Mouse (Mus musculus) kidney, embryonic 16.5 days (tissue): ENCODE results near the gene Dhrs9. TPM values are rescaled to one million over a fixed set of nuclear protein-coding genes. Genes with fewer than 3 reads are reported as not detected.

ENCODE experiments used
- ATAC-seq: fragments of 200-750 bp; cut with Nextera tagmentation; 2 replicates; pipeline ENCODE4 v1.8.0; 2017; ENCODE audit warnings: moderate TSS enrichment; ENCODE audit not compliant: low FRiP score, low TSS enrichment
- H3K27ac ChIP-seq: fragments of 300-500 bp; sonication (generic); 2 replicates; pipeline ENCODE4 v1.5.1; 2014; ENCODE audit warnings: low read length
- H3K27me3 ChIP-seq: fragments of 300-500 bp; sonication (generic); 2 replicates; pipeline ENCODE4 v1.6.1; 2014; ENCODE audit warnings: low read length, control low read depth, mixed read lengths; ENCODE audit not compliant: insufficient read depth
- H3K36me3 ChIP-seq: fragments of 300-500 bp; sonication (generic); 2 replicates; pipeline ENCODE4 v1.6.1; 2014; ENCODE audit warnings: low read length, control low read depth, mixed read lengths; ENCODE audit not compliant: insufficient read depth
- H3K4me1 ChIP-seq: fragments of 300-500 bp; sonication (generic); 2 replicates; pipeline ENCODE4 v1.6.1; 2014; ENCODE audit warnings: low read length, control low read depth, mixed read lengths; ENCODE audit not compliant: insufficient read depth
- H3K4me2 ChIP-seq: fragments of 300-500 bp; sonication (generic); replicated peaks from 2 replicates; pipeline ENCODE4 v1.6.1; 2014; ENCODE audit warnings: low read depth, low read length
- H3K4me3 ChIP-seq: fragments of 300-500 bp; sonication (generic); 2 replicates; pipeline ENCODE4 v1.5.1; 2014; ENCODE audit warnings: mild to moderate bottlenecking, low read length
- H3K9ac ChIP-seq: fragments of 300-500 bp; sonication (generic); replicated peaks from 2 replicates; pipeline ENCODE4 v1.6.1; 2014; ENCODE audit warnings: low read length
- H3K9me3 ChIP-seq: fragments of 300-500 bp; sonication (generic); 2 replicates; pipeline ENCODE4 v1.6.1; 2016; ENCODE audit warnings: low read length, control low read depth
- WGBS: fragments of 180-500 bp; shearing (Covaris S2); extraction: QIAGEN DNeasy Blood & Tissue Kit; methylation state at CpG from one replicate; pipeline ENCODE4 v1.1.7; 2014; 5-methylcytosine and 5-hydroxymethylcytosine counted together
- polyA plus RNA-seq: library from polyadenylated mRNA; unstranded; fragments of >200 nt; fragmentation: Nextera tagmentation; extraction: Ambion mirVana; gene quantifications from 2 replicates; pipeline ENCODE4 v1.2.1, GENCODE M21; 2015

Dhrs9 gene
- polyA plus RNA-seq, 1 experiment from 2014 or later: not detected

DNA sequence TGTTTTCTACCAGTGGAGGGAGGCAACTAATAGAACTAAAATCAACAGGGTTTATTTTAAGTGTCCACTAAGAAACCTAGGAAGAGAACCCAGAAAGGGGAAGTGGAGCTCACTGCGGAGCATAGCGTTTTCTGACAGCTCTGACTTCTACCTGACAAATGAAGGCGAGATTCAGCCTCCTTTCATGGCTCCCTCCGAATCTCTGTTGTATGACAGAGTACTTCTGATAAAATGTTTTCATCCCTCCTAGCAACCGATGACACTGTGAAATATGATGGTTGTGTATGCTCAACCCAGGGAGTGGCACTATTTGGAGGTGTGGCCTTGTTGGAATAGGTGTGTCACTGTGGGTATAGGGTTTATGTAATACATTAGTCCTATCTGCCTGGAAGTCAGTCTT, 2.6 kb downstream of the Dhrs9 start:
- Histone ChIP-seq H3K4me2 (no peak overlapping the region), H3K9ac (no peak overlapping the region), H3K27ac (no peak overlapping the region), H3K4me3 (no peak overlapping the region), H3K9me3 (no peaks in the 10 kb centered on the region), H3K4me1 (no peaks in the 10 kb centered on the region), H3K27me3 (no peaks in the 10 kb centered on the region), H3K36me3 (no peaks in the 10 kb centered on the region)
- WGBS: 86% methylated on average over 5 of the region's 5 CpGs
- ATAC-seq: no peak

GRCm38 (mm10) chr2:69386118-69386871, 6.0 kb downstream of the Dhrs9 start:
- Histone ChIP-seq H3K27ac (no peak overlapping the region), H3K9ac (no peak overlapping the region), H3K4me1 (no peaks in the 10 kb centered on the region), H3K4me3 (no peak overlapping the region), H3K9me3 (no peaks in the 10 kb centered on the region), H3K27me3 (no peaks in the 10 kb centered on the region), H3K4me2 (no peak overlapping the region), H3K36me3 (no peaks in the 10 kb centered on the region)
- no peak for ATAC-seq
- WGBS: 68% methylated on average over 3 of the region's 3 CpGs

DNA sequence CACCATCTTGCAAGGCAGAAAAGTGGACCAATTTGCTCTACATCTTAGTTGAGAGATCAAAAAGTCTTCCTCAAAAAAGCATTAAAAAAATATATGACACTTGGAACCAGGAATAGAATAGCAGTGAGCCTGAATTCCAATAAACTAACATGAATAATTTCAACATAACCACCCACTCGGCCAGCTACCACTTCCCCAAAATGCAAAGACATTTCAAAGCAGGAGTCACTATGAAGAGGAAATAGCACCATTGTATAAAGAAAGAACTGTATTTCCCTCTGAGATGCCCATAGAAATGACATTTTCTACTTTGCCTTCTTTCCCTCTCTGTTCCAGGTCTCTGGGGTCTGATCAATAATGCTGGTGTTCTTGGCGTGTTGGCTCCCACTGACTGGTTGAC, 13.7 kb downstream of the Dhrs9 start:
- no peak overlapping the region for H3K4me2 ChIP-seq
- H3K27me3 ChIP-seq: no peaks in the 10 kb centered on the region
- H3K9ac ChIP-seq: no peak overlapping the region
- 88% methylated on average over 2 of the region's 2 CpGs for WGBS
- no peak overlapping the region for H3K27ac ChIP-seq
- no peak overlapping the region for H3K4me3 ChIP-seq
- no peaks in the 10 kb centered on the region for H3K36me3 ChIP-seq
- H3K4me1 ChIP-seq: no peaks in the 10 kb centered on the region
- no peak for ATAC-seq
- H3K9me3 ChIP-seq: no peaks in the 10 kb centered on the region

- Histone ChIP-seq H3K27me3 (no peaks in the 10 kb centered on the region), H3K4me2 (no peak overlapping the region), H3K36me3 (no peaks in the 10 kb centered on the region), H3K9me3 (no peaks in the 10 kb centered on the region), H3K4me3 (no peak overlapping the region), H3K4me1 (no peaks in the 10 kb centered on the region), H3K27ac (no peak overlapping the region), H3K9ac (no peak overlapping the region)
- no peak for ATAC-seq
- WGBS: 44% methylated on average over 9 of the region's 9 CpGs
Measured at GRCm38 (mm10) chr2:69395597-69396248, 15.5 kb downstream of the Dhrs9 start.

DNA sequence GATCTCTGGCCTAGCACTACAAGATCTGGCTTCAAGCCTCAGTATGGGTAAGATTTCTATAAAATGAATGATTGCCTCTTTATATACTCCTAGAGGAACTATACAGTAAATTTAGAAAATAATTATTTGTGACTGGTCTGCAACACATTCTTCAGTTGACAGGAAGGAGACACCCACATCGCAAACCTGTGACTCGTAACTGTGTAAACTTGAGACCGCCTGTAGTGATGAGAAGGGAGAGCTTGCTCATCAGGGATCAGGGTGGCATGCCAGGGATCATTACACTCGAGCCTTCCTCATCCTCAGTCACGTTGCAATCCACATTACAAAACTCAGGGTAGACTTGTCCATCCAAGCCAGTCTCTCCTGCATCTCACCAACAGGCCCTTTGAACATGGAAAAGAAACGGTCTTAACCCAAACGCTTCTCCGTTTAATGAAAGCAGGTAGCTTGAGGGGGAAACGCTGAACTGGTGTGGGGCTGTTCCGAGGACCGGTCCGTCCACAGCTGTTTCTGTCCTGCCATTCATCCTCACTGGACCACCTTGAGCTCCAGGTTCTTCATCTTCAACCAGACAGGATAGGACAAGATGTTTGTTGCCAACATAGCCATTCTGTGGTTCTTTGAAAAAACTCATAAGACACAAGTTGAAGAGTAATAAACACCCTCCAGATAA, 16.7 kb downstream of the Dhrs9 start:
- H3K27ac ChIP-seq: no peak overlapping the region
- no peaks in the 10 kb centered on the region for H3K4me1 ChIP-seq
- no peaks in the 10 kb centered on the region for H3K9me3 ChIP-seq
- WGBS: 73% methylated on average over 12 of the region's 12 CpGs
- H3K27me3 ChIP-seq: no peaks in the 10 kb centered on the region
- H3K36me3 ChIP-seq: no peaks in the 10 kb centered on the region
- no peak overlapping the region for H3K4me2 ChIP-seq
- no peak overlapping the region for H3K4me3 ChIP-seq
- ATAC-seq: no peak
- H3K9ac ChIP-seq: no peak overlapping the region

- H3K36me3 ChIP-seq: no peaks in the 10 kb centered on the region
- H3K27ac ChIP-seq: no peak overlapping the region
- no peaks in the 10 kb centered on the region for H3K9me3 ChIP-seq
- 68% methylated on average over 7 of the region's 7 CpGs for WGBS
- no peak for ATAC-seq
- H3K4me2 ChIP-seq: no peak overlapping the region
- no peak overlapping the region for H3K4me3 ChIP-seq
- H3K4me1 ChIP-seq: no peaks in the 10 kb centered on the region
- H3K27me3 ChIP-seq: no peaks in the 10 kb centered on the region
- no peak overlapping the region for H3K9ac ChIP-seq
Measured at GRCm38 (mm10) chr2:69400866-69401604, 20.8 kb downstream of the Dhrs9 start.

DNA sequence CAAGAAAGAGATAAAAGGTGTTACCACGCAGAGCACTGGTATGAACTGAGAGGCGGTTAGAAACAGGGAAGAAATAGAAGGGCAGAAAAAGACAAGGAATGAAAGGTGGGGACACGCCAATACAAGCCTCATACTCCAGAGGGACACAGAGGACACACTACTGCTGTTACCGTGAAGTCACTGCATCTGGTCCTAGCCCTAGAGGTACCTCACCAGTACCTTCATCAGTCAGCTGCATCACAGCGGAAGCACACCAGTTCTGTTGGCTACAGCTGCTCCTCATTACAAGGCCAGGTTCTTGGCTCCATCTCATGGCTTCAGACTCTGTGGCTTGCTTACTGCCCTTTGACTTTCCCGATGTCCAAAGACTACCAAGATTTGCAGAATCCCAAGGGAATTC, 21.6 kb downstream of the Dhrs9 start:
- Histone ChIP-seq H3K4me3 (no peak overlapping the region), H3K9me3 (no peaks in the 10 kb centered on the region), H3K4me1 (no peaks in the 10 kb centered on the region), H3K9ac (no peak overlapping the region), H3K4me2 (no peak overlapping the region), H3K27ac (no peak overlapping the region), H3K27me3 (no peaks in the 10 kb centered on the region), H3K36me3 (no peaks in the 10 kb centered on the region)
- WGBS: 92% methylated on average over 6 of the region's 6 CpGs
- ATAC-seq: no peak

DNA sequence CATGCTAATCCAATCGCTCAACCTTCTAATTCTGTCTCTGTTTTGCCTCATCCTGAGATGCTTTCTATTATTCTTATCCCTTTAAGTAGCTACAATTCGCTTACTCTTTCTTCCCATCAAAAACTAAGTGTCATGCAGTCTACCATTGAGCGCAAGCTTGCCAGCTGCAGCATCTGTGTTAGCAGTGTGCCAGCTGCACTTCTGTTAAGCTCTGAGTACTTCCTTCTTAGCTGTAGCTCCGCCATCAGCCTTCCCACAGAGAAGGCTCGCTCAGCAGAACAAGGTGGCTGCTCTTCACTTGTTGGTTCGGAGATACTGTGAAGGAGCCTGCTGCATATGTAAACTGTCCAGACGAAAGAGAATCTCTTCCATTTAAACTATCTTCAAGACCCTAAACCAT, 22.1 kb downstream of the Dhrs9 start:
- Histone ChIP-seq H3K4me2 (no peak overlapping the region), H3K27ac (no peak overlapping the region), H3K4me1 (no peaks in the 10 kb centered on the region), H3K4me3 (no peak overlapping the region), H3K9me3 (no peaks in the 10 kb centered on the region), H3K36me3 (no peaks in the 10 kb centered on the region), H3K27me3 (no peaks in the 10 kb centered on the region), H3K9ac (no peak overlapping the region)
- no peak for ATAC-seq
- 90% methylated on average over 7 of the region's 7 CpGs for WGBS

DNA sequence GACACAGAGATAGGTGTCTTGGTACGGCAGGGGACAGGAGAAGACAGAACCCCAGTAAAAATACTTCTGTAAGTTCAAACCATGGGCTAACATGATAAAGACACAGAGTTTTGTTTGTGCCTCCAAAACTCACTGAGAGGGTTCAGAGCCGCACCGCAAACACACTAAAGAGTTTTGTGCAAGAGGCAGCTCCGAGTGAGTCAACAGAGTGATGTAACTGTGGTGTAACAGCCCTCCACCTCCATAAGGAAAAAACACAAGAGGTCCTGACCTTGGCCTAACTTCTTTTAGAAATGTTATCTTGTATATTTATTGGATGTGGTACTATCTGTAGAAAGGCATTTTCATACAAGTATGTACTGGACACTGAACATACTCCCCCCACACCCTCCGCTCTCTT, 25.4 kb downstream of the Dhrs9 start:
- no peaks in the 10 kb centered on the region for H3K36me3 ChIP-seq
- no peak overlapping the region for H3K9ac ChIP-seq
- H3K9me3 ChIP-seq: no peaks in the 10 kb centered on the region
- no peak overlapping the region for H3K4me3 ChIP-seq
- no peak for ATAC-seq
- no peak overlapping the region for H3K27ac ChIP-seq
- no peaks in the 10 kb centered on the region for H3K4me1 ChIP-seq
- H3K27me3 ChIP-seq: no peaks in the 10 kb centered on the region
- 91% methylated on average over 5 of the region's 5 CpGs for WGBS
- H3K4me2 ChIP-seq: no peak overlapping the region
